ENCODE assay signal across 24 mouse cellular contexts in genomic region chr19:6226763-6227162, GRCm38 (mm10). TPM values are rescaled to one million over a fixed set of nuclear protein-coding genes. Genes with fewer than 3 reads are reported as not detected.
DNase-seq lines count a peak whose midpoint lies in the region; ATAC-seq and TF ChIP-seq lines count a peak whose summit lies in the region.
"Had no signal": no experiment of that assay in that cellular context is flagged by ENCODE, and none has a peak within 500 bp of the region (broad histone marks: within the 10 kb centered on the region; RNA-seq: fewer than 3 reads in every experiment).

No protein-coding gene starts in this region.

- ATAC-seq in liver, postnatal 0 days: no peak
- ATAC-seq in embryonic facial prominence, embryonic 13.5 days (ENCODE audit: insufficient number of reproducible peaks, insufficient read depth, low FRiP score, low TSS enrichment, low read depth): no peak

- TF ChIP-seq CTCF in liver, postnatal 0 days (IDR thresholded peaks at IDR 0.05; ENCODE audit: low read depth): no peak

- peak; percentile 33 to 53 for DNase-seq in cerebellum, postnatal 25 days
- no peak for DNase-seq in cerebellum, adult 8-10 months
- DNase-seq in liver, postnatal 0 days: peak; percentile 12
- no peak for DNase-seq in liver
- peak; percentile 61 for DNase-seq in adrenal gland, postnatal 25 days
- DNase-seq in urinary bladder, adult 2 months (ENCODE audit: low spot score): no peak
- DNase-seq in urinary bladder, postnatal 4 days (ENCODE audit: low spot score in 2 of 2): no peak
- DNase-seq: cerebellum, postnatal 10 days; gastrocnemius, postnatal 14 days; heart, adult 2 months; kidney, adult 9 months; lung, postnatal 14 days; right cerebral cortex, postnatal 4 days; thymus, postnatal 25 days had no signal

- 92% methylated on average over 14 of the region's 14 CpGs for WGBS in liver, postnatal 0 days (ENCODE audit: insufficient replicate concordance)
- WGBS in embryonic facial prominence, embryonic 13.5 days: 91% methylated on average over 14 of the region's 14 CpGs

- no peak overlapping the region for H3K27ac ChIP-seq in liver, postnatal 0 days (ENCODE audit: low read depth)
- H3K27ac ChIP-seq in embryonic facial prominence, embryonic 13.5 days: no peak overlapping the region
- H3K27ac ChIP-seq: heart, adult 2 months; hindbrain, embryonic 12.5 days; liver, embryonic 14.5 days had no signal

- no peak overlapping the region for H3K4me3 ChIP-seq in liver, postnatal 0 days (ENCODE audit: low read depth, low read length)
- no peak overlapping the region for H3K4me3 ChIP-seq in embryonic facial prominence, embryonic 13.5 days
- H3K4me3 ChIP-seq: heart, adult 2 months; hindbrain, embryonic 12.5 days had no signal

- H3K9ac ChIP-seq in liver, postnatal 0 days (replicated peaks): no peak overlapping the region
- 0 out of 2 replicates have a peak overlapping the region, but pooled peaks have one; percentile 22 for H3K9ac ChIP-seq in embryonic facial prominence, embryonic 13.5 days
- H3K9ac ChIP-seq: hindbrain, embryonic 12.5 days; liver, embryonic 14.5 days had no signal

- no peak overlapping the region for H3K4me2 ChIP-seq in liver, postnatal 0 days (ENCODE audit: low read depth, low read length)
- H3K4me2 ChIP-seq in embryonic facial prominence, embryonic 13.5 days: no peak overlapping the region
- H3K4me2 ChIP-seq: hindbrain, embryonic 12.5 days had no signal

- H3K27me3 ChIP-seq in liver, postnatal 0 days (ENCODE audit: insufficient read depth, low read length): no peaks in the 10 kb centered on the region
- no peaks in the 10 kb centered on the region for H3K27me3 ChIP-seq in embryonic facial prominence, embryonic 13.5 days
- H3K27me3 ChIP-seq: hindbrain, embryonic 12.5 days had no signal

- H3K4me1 ChIP-seq in liver, postnatal 0 days (ENCODE audit: insufficient read depth): no peaks in the 10 kb centered on the region
- peaks cover 25% of the 10 kb centered on the region for H3K4me1 ChIP-seq in embryonic facial prominence, embryonic 13.5 days

- TF ChIP-seq EP300 in liver, postnatal 0 days (IDR thresholded peaks at IDR 0.05; ENCODE audit: low read depth): no peak

- H3K9me3 ChIP-seq in liver, postnatal 0 days (ENCODE audit: low read length): no peaks in the 10 kb centered on the region
- H3K9me3 ChIP-seq in embryonic facial prominence, embryonic 13.5 days: no peaks in the 10 kb centered on the region
- H3K9me3 ChIP-seq: hindbrain, embryonic 12.5 days had no signal

- no peaks in the 10 kb centered on the region; the same call in 1 of the 2 replicates for H3K36me3 ChIP-seq in liver, postnatal 0 days (replicated peaks; ENCODE audit: insufficient read depth, low read length)
- H3K36me3 ChIP-seq in embryonic facial prominence, embryonic 13.5 days: peaks cover 47% of the 10 kb centered on the region

RNA-seq across cellular contexts. Expression of gene Gpha2, which starts 0.6 kb away (rescaled TPM):
- polyA plus RNA-seq in liver, postnatal 0 days (2015; fragmentation: Nextera tagmentation; extraction: Ambion mirVana): not detected in 2 replicates
- total RNA-seq in adrenal gland, postnatal 25 days (2021): 20.1 and 25.8 TPM in 2 replicates
- 3.3 and 3.8 TPM in 2 replicates for polyA plus RNA-seq in embryonic facial prominence, embryonic 13.5 days (2015; fragmentation: Nextera tagmentation; extraction: Ambion mirVana)
- polyA plus RNA-seq in urinary bladder, adult 2 months (2012; rRNA removed): 0.31 and 0.83 TPM in 2 replicates
- total RNA-seq: gastrocnemius, postnatal 14 days; heart, adult 2 months; layer of hippocampus, postnatal 25 days; left cerebral cortex, postnatal 25 days; megakaryocyte-erythroid progenitor cell, adult 5-6 weeks; neutrophil, adult 5-6 weeks had no signal
- polyA plus RNA-seq: frontal cortex, adult 2 months; liver, embryonic 14.5 days had no signal

RNA-seq across cellular contexts. Expression of gene Ppp2r5b, which starts 8.9 kb away (rescaled TPM):
- 3.2 and 3.8 TPM in 2 replicates for polyA plus RNA-seq in liver, postnatal 0 days (2015; fragmentation: Nextera tagmentation; extraction: Ambion mirVana)
- total RNA-seq in adrenal gland, postnatal 25 days (2021): 95.5 and 103 TPM in 2 replicates
- polyA plus RNA-seq in embryonic facial prominence, embryonic 13.5 days (2015; fragmentation: Nextera tagmentation; extraction: Ambion mirVana): 26.6 and 27.9 TPM in 2 replicates
- 31.0 and 38.3 TPM in 2 replicates for polyA plus RNA-seq in urinary bladder, adult 2 months (2012; rRNA removed)

RNA-seq across cellular contexts. Expression of gene Atg2a, which starts 14.7 kb away (rescaled TPM):
- 3.4 and 3.8 TPM in 2 replicates for polyA plus RNA-seq in liver, postnatal 0 days (2015; fragmentation: Nextera tagmentation; extraction: Ambion mirVana)
- total RNA-seq in adrenal gland, postnatal 25 days (2021): 33.8 and 47.0 TPM in 2 replicates
- 10.3 and 10.5 TPM in 2 replicates for polyA plus RNA-seq in embryonic facial prominence, embryonic 13.5 days (2015; fragmentation: Nextera tagmentation; extraction: Ambion mirVana)
- 11.4 and 15.7 TPM in 2 replicates for polyA plus RNA-seq in urinary bladder, adult 2 months (2012; rRNA removed)

RNA-seq across cellular contexts. Expression of gene Majin, which starts 42.6 kb away (rescaled TPM):
- polyA plus RNA-seq in liver, postnatal 0 days (2015; fragmentation: Nextera tagmentation; extraction: Ambion mirVana): not detected in 2 replicates
- total RNA-seq in adrenal gland, postnatal 25 days (2021): 0.76 and 2.9 TPM in 2 replicates
- not detected in 2 replicates for polyA plus RNA-seq in embryonic facial prominence, embryonic 13.5 days (2015; fragmentation: Nextera tagmentation; extraction: Ambion mirVana)
- 0.52 and 0.60 TPM in 2 replicates for polyA plus RNA-seq in urinary bladder, adult 2 months (2012; rRNA removed)
- total RNA-seq: gastrocnemius, postnatal 14 days; heart, adult 2 months; layer of hippocampus, postnatal 25 days; megakaryocyte-erythroid progenitor cell, adult 5-6 weeks; neutrophil, adult 5-6 weeks had no signal
- polyA plus RNA-seq: C2C12; heart, embryonic 16.5 days; hindbrain, embryonic 12.5 days; liver, embryonic 14.5 days had no signal

RNA-seq across cellular contexts. Expression of gene Ehd1, which starts 49.8 kb away (rescaled TPM):
- polyA plus RNA-seq in liver, postnatal 0 days (2015; fragmentation: Nextera tagmentation; extraction: Ambion mirVana): 36.4 and 36.9 TPM in 2 replicates
- total RNA-seq in adrenal gland, postnatal 25 days (2021): 101 and 126 TPM in 2 replicates
- 64.7 and 68.9 TPM in 2 replicates for polyA plus RNA-seq in embryonic facial prominence, embryonic 13.5 days (2015; fragmentation: Nextera tagmentation; extraction: Ambion mirVana)
- polyA plus RNA-seq in urinary bladder, adult 2 months (2012; rRNA removed): 73.6 and 86.5 TPM in 2 replicates

Comparison
In these comparisons a context has a peak if more than half of its experiments do, and no peak if none do; other contexts are left out.
1. DNase-seq: peak in cerebellum, postnatal 25 days (2 of 2), liver, postnatal 0 days (single experiment) and adrenal gland, postnatal 25 days (single experiment); none in cerebellum, adult 8-10 months (single experiment), liver (single experiment), urinary bladder, adult 2 months (single experiment) and urinary bladder, postnatal 4 days (0 of 2).